Mouse (Mus musculus) MEL (cell line): Measurements from ENCODE around the gene Cacng5.

Source experiments
- CHD2 ChIP-seq: IDR thresholded peaks from 2 replicates; pipeline ENCODE4 v1.6.1; 2011; ENCODE audit warnings: low read length, improper control_type of control experiment
- CTCF ChIP-seq, 3 experiments: IDR thresholded peaks in 2 of 3; conservative IDR thresholded peaks in 1 of 3; 2 replicates each; pipeline ENCODE4 v1.5.1; 2011 to 2012; ENCODE audit warnings: low read length in 3 of 3, low read depth in 2 of 3, mild to moderate bottlenecking in 2 of 3, improper control_type of control experiment in 1 of 3, inconsistent platforms in 1 of 3, mixed read lengths in 1 of 3, moderate library complexity in 1 of 3; ENCODE audit not compliant: control insufficient read depth in 1 of 3, insufficient read depth in 1 of 3, poor library complexity in 1 of 3, severe bottlenecking in 1 of 3
- E2F4 ChIP-seq: IDR thresholded peaks from 2 replicates; pipeline ENCODE4 v1.6.1; 2011; ENCODE audit warnings: low read depth, low read length, improper control_type of control experiment, borderline replicate concordance
- GATA1 ChIP-seq: IDR thresholded peaks from 2 replicates; pipeline ENCODE4 v1.6.1; 2011; ENCODE audit warnings: low read depth, low read length, improper control_type of control experiment
- MXI1 ChIP-seq: IDR thresholded peaks from 2 replicates; pipeline ENCODE4 v1.6.1; 2011; ENCODE audit warnings: mild to moderate bottlenecking, low read depth, low read length, improper control_type of control experiment
- POLR2A ChIP-seq, 2 experiments: IDR thresholded peaks; 2 replicates each; pipeline ENCODE4 v1.6.1; 2011 to 2012; ENCODE audit warnings: low read length in 2 of 2, mild to moderate bottlenecking in 2 of 2, control low read depth in 1 of 2, improper control_type of control experiment in 1 of 2, low read depth in 1 of 2, moderate library complexity in 1 of 2; ENCODE audit not compliant: control insufficient read depth in 1 of 2, insufficient read depth in 1 of 2, poor library complexity in 1 of 2
- POLR2AphosphoS5 ChIP-seq: IDR thresholded peaks from 2 replicates; pipeline ENCODE4 v1.6.1; 2012; ENCODE audit warnings: low read depth, borderline replicate concordance, mild to moderate bottlenecking, inconsistent platforms, low read length, moderate library complexity, mixed read lengths
- RAD21 ChIP-seq: IDR thresholded peaks from 2 replicates; pipeline ENCODE4 v1.6.1; 2011; ENCODE audit warnings: mild to moderate bottlenecking, low read depth, low read length, improper control_type of control experiment
- RCOR1 ChIP-seq: IDR thresholded peaks from 2 replicates; pipeline ENCODE4 v1.6.1; 2012; ENCODE audit warnings: low read depth, mild to moderate bottlenecking, inconsistent platforms, low read length, improper control_type of control experiment
- TBP ChIP-seq: IDR thresholded peaks from 2 replicates; pipeline ENCODE4 v1.8.0; 2011; ENCODE audit warnings: low read depth, low read length, improper control_type of control experiment
- UBTF ChIP-seq: IDR thresholded peaks from 2 replicates; pipeline ENCODE4 v1.6.1; 2012; ENCODE audit warnings: low read depth, mild to moderate bottlenecking, inconsistent platforms, low read length, improper control_type of control experiment, moderate library complexity, borderline replicate concordance; ENCODE audit not compliant: insufficient read depth
- ZC3H11A ChIP-seq: IDR thresholded peaks from 2 replicates; pipeline ENCODE4 v1.6.1; 2012; ENCODE audit warnings: low read depth, mild to moderate bottlenecking, inconsistent platforms, low read length, improper control_type of control experiment
- ZMIZ1 ChIP-seq: IDR thresholded peaks from 2 replicates; pipeline ENCODE4 v1.6.1; 2012; ENCODE audit warnings: low read depth, mild to moderate bottlenecking, inconsistent platforms, low read length, improper control_type of control experiment, moderate library complexity

- TF ChIP-seq CTCF (IDR thresholded peaks at IDR 0.05 in 2 of 3, conservative IDR thresholded peaks at IDR 0.05 in 1 of 3; ENCODE audit: control insufficient read depth in 1 of 3, insufficient read depth in 1 of 3, low read depth in 2 of 3, low read length in 3 of 3, poor library complexity in 1 of 3, severe bottlenecking in 1 of 3) (no peak), RAD21 (no peak), POLR2A (IDR thresholded peaks at IDR 0.05; ENCODE audit: control insufficient read depth in 1 of 2, insufficient read depth in 1 of 2, low read depth in 1 of 2, low read length in 2 of 2, poor library complexity in 1 of 2) (no peak), E2F4 (no peak), ZMIZ1 (no peak), TBP (no peak), UBTF (no peak), MXI1 (no peak), ZC3H11A (no peak), CHD2 (no peak), GATA1 (no peak), RCOR1 (no peak), POLR2AphosphoS5 (no peak)
These were observed 42.9 kb upstream of the Cacng5 start for GRCm38 (mm10) chr11:107957566-107958350.
